8 mouse cellular contexts compared by ENCODE assay signal in genomic region chr1:168221071-168221521, GRCm38 (mm10).
DNase-seq lines count a peak whose midpoint lies in the region; ATAC-seq lines count a peak whose summit lies in the region.

No protein-coding gene starts in this region.

- H3K9me3 ChIP-seq in forebrain, embryonic 11.5 days (ENCODE audit: control insufficient read depth, low read length), result no peaks in the 10 kb centered on the region
- no peaks in the 10 kb centered on the region for H3K9me3 ChIP-seq in neural tube, embryonic 13.5 days

- peaks cover 6% of the 10 kb centered on the region; the same call in 1 of the 2 replicates for H3K4me1 ChIP-seq in forebrain, embryonic 11.5 days (replicated peaks; ENCODE audit: control insufficient read depth, insufficient read depth, low read length)
- peaks cover 58% of the 10 kb centered on the region for H3K4me1 ChIP-seq in neural tube, embryonic 13.5 days (replicated peaks)

- peak; percentile 40 for ATAC-seq in cerebellum, adult (ENCODE audit: insufficient number of reproducible peaks, low FRiP score, low TSS enrichment)
- 0 out of 2 replicates have a peak, but pooled peaks have one; percentile 18 for ATAC-seq in forebrain, embryonic 11.5 days (replicated peaks; ENCODE audit: low FRiP score)
- ATAC-seq in neural tube, embryonic 13.5 days (ENCODE audit: low read depth), result no peak

- no peak overlapping the region for H3K27ac ChIP-seq in forebrain, embryonic 11.5 days (ENCODE audit: low read depth, low read length)
- peak overlapping the region; percentile 34; the same call in 1 of the 2 replicates for H3K27ac ChIP-seq in neural tube, embryonic 13.5 days (replicated peaks)

- 46% methylated on average over 14 of the region's 14 CpGs for WGBS in forebrain, embryonic 11.5 days
- 51% methylated on average over 14 of the region's 14 CpGs for WGBS in neural tube, embryonic 13.5 days

- DNase-seq in cerebellum, postnatal 4 days (ENCODE audit: low spot score in 2 of 2), result no peak
- peak; percentile 27 for DNase-seq in R1 (ENCODE audit: low read depth, low spot score)
- no peak for DNase-seq in forebrain, embryonic 11.5 days (ENCODE audit: low spot score)
- DNase-seq in layer of hippocampus, postnatal 14 days (ENCODE audit: low spot score in 2 of 2), result peak; percentile 59 to 60
- no peak for DNase-seq in gastrocnemius, postnatal 4 days (ENCODE audit: low spot score in 2 of 2)
- no peak for DNase-seq in spleen, adult 12 weeks (ENCODE audit: low spot score)

- H3K27me3 ChIP-seq in forebrain, embryonic 11.5 days (ENCODE audit: control insufficient read depth, insufficient read depth, low read length), result no peaks in the 10 kb centered on the region
- no peaks in the 10 kb centered on the region for H3K27me3 ChIP-seq in neural tube, embryonic 13.5 days

- H3K9ac ChIP-seq in forebrain, embryonic 11.5 days (ENCODE audit: low read length), result no peak overlapping the region
- H3K9ac ChIP-seq in neural tube, embryonic 13.5 days, result no peak overlapping the region

- no peaks in the 10 kb centered on the region for H3K36me3 ChIP-seq in forebrain, embryonic 11.5 days (ENCODE audit: control insufficient read depth, insufficient read depth, low read length)
- no peaks in the 10 kb centered on the region for H3K36me3 ChIP-seq in neural tube, embryonic 13.5 days

- H3K4me2 ChIP-seq in forebrain, embryonic 11.5 days (ENCODE audit: low read depth, low read length, severe bottlenecking), result no peak overlapping the region
- H3K4me2 ChIP-seq in neural tube, embryonic 13.5 days, result peak overlapping the region; percentile 33

- H3K4me3 ChIP-seq in forebrain, embryonic 11.5 days (ENCODE audit: low read depth, low read length), result no peak overlapping the region
- no peak overlapping the region for H3K4me3 ChIP-seq in neural tube, embryonic 13.5 days

Comparison
In these comparisons a context has a peak if more than half of its experiments do, and no peak if none do; other contexts are left out.
1. DNase-seq: peak in R1 (single experiment) and layer of hippocampus, postnatal 14 days (2 of 2); none in cerebellum, postnatal 4 days (0 of 2), forebrain, embryonic 11.5 days (single experiment), gastrocnemius, postnatal 4 days (0 of 2) and spleen, adult 12 weeks (single experiment).